Mouse (Mus musculus) retina, postnatal 1 day (tissue): ENCODE measurements around the gene Capn11.

Experiments
- DNase-seq: peaks from one replicate; pipeline ENCODE4 v3.0.0-alpha.2; 2012

Capn11 gene

GRCm38 (mm10) chr17:45681588-45681987, 22.5 kb upstream of the Capn11 start:
- DNase-seq: peak; percentile 45

- DNase-seq: peak; percentile 92
These were observed 21.4 kb upstream of the Capn11 start for GRCm38 (mm10) chr17:45680391-45680980.

GRCm38 (mm10) chr17:45678106-45678505, 19.0 kb upstream of the Capn11 start:
- DNase-seq: peak; percentile 78

GRCm38 (mm10) chr17:45672598-45672997, 13.5 kb upstream of the Capn11 start:
- no peak for DNase-seq

- peak; percentile 14 for DNase-seq
These were observed 12.7 kb upstream of the Capn11 start for GRCm38 (mm10) chr17:45671821-45672220.

GRCm38 (mm10) chr17:45667986-45668385, 8.9 kb upstream of the Capn11 start:
- no peak for DNase-seq

GRCm38 (mm10) chr17:45667481-45667880, 8.4 kb upstream of the Capn11 start:
- DNase-seq: no peak

GRCm38 (mm10) chr17:45666091-45666490, 7.0 kb upstream of the Capn11 start:
- DNase-seq: no peak

GRCm38 (mm10) chr17:45664608-45665007, 5.5 kb upstream of the Capn11 start:
- DNase-seq: no peak

GRCm38 (mm10) chr17:45663106-45663919, 4.2 kb upstream of the Capn11 start:
- DNase-seq: peak; percentile 88

- peak; percentile 54 for DNase-seq
These were observed 3.3 kb downstream of the Capn11 start for GRCm38 (mm10) chr17:45655820-45656219.

- no peak for DNase-seq
These were observed 5.9 kb downstream of the Capn11 start for GRCm38 (mm10) chr17:45653233-45653632.

- DNase-seq: no peak
These were observed 14.9 kb downstream of the Capn11 start for GRCm38 (mm10) chr17:45644185-45644584.

GRCm38 (mm10) chr17:45642701-45643100, 16.4 kb downstream of the Capn11 start:
- DNase-seq: peak; percentile 88

GRCm38 (mm10) chr17:45641981-45642380, 17.1 kb downstream of the Capn11 start:
- no peak for DNase-seq

GRCm38 (mm10) chr17:45638596-45639295, 20.4 kb downstream of the Capn11 start:
- no peak for DNase-seq

- DNase-seq: no peak
These were observed 25.1 kb downstream of the Capn11 start for GRCm38 (mm10) chr17:45634033-45634432.

GRCm38 (mm10) chr17:45631940-45632339, 27.2 kb downstream of the Capn11 start:
- DNase-seq: no peak

GRCm38 (mm10) chr17:45630992-45631391, 28.1 kb downstream of the Capn11 start:
- DNase-seq: no peak

GRCm38 (mm10) chr17:45629861-45630694, 29.0 kb downstream of the Capn11 start:
- DNase-seq: peak; percentile 86

- DNase-seq: peak; percentile 59
These were observed 30.0 kb downstream of the Capn11 start for GRCm38 (mm10) chr17:45628885-45629855.

- no peak for DNase-seq
These were observed 31.0 kb downstream of the Capn11 start for GRCm38 (mm10) chr17:45628160-45628559.
